Mouse (Mus musculus): ENCODE results near the gene Sppl2a.
"Not testable (repeated sequence)": the region's sequence is repeated elsewhere in the genome, so short reads cannot be mapped to it uniquely, and the experiment has no call there.

Sppl2a gene

DNA sequence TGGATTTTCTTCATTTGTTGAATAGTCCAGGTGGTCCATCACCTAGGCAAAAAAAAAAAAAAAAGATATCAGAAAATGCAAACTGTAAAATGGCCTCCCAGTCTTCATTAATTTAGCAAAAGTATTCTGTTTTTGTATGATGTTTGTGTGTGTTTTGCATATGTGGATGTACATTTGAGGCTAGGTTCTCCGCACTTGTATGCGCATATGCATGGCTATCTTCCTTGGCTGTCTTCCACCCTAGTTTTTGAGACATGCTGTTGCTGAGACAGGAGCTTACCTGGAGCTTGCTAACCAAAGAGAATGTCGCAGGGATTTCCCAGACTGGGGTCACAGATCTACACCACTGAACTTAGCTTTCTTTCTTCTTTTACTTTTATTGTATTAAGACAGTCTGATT lies 38.8 kb downstream of the Sppl2a start:
- no peak for DNase-seq

GRCm38 (mm10) chr2:126892316-126892715 lies 40.7 kb downstream of the Sppl2a start:
- no peak for DNase-seq

DNA sequence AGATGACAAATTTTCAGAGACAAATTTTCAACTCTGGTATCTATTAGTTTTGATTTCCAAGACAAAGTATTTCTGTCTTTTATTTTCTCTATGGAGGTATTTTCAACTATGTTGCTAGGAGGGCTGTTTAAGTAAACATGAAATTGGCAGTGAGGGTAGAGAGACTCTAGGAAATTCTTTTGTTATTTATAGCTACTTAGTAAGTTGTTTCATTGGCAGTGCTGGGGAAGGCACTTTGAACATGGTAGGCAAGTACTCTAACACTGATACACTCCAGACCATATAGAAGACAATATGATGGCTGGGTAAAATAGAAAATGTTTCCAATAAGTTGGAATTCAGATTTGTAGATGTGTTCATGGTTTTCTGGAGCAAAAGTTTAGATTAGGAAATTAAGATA lies 41.3 kb downstream of the Sppl2a start:
- DNase-seq: no peak

- DNase-seq: no peak
These were observed 45.9 kb downstream of the Sppl2a start for GRCm38 (mm10) chr2:126887141-126887540.

DNA sequence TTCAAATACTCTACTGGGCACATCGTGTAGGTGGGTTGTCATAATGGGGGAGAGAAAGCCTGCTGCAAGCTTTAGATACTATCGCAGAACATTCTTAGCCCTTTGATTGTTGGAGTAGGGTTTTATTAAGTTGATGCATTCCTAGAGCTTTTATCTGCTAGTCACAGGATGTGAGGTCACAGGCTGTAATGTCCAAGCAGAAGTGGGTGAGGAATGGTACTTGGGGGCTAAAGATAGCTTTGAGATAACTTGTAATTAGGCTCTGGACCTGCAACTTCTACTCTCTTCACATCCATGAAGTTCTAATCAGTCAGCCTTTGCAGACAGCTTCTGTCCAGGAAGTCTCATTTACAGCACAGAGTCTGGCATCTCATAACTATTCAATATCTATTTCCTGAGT lies 47.2 kb downstream of the Sppl2a start:
- DNase-seq: no peak

DNA sequence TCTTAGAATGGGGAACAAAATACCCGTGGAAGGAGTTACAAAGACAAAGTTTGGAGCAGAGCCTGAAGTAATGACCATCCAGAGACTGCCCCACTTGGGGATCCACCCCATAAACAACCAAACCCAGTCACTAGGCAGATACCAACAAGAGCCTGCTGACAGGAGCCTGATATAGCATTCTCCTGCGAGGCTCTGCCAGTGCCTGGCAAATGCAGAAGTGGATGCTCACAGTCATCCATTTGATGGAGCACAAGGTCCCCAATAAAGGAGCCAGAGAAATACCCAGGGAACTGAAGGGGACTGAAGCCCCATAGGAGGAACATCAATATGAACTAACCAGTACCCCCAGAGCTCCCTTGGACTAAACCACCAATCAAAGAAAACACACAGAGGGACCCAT lies 50.3 kb downstream of the Sppl2a start:
- DNase-seq: not testable (repeated sequence)

GRCm38 (mm10) chr2:126877991-126878390 lies 55.0 kb downstream of the Sppl2a start:
- DNase-seq: no peak

- DNase-seq: peak; percentile 95
These were observed 56.9 kb downstream of the Sppl2a start, which contains the start of gene Trpm7 for GRCm38 (mm10) chr2:126875871-126876796. Gene Trpm7 (minus strand): TSS chr2:126876230.

- peak; percentile 61 for DNase-seq
These were observed 57.6 kb downstream of the Sppl2a start for GRCm38 (mm10) chr2:126875516-126875835.

- DNase-seq: peak; percentile 39
These were observed 58.1 kb downstream of the Sppl2a start for GRCm38 (mm10) chr2:126874809-126875515.

GRCm38 (mm10) chr2:126866301-126866700 lies 66.7 kb downstream of the Sppl2a start:
- DNase-seq: no peak

- DNase-seq: peak; percentile 44
These were observed 67.4 kb downstream of the Sppl2a start for GRCm38 (mm10) chr2:126865501-126866199.

- no peak for DNase-seq
These were observed 68.0 kb downstream of the Sppl2a start for GRCm38 (mm10) chr2:126865026-126865425.

DNA sequence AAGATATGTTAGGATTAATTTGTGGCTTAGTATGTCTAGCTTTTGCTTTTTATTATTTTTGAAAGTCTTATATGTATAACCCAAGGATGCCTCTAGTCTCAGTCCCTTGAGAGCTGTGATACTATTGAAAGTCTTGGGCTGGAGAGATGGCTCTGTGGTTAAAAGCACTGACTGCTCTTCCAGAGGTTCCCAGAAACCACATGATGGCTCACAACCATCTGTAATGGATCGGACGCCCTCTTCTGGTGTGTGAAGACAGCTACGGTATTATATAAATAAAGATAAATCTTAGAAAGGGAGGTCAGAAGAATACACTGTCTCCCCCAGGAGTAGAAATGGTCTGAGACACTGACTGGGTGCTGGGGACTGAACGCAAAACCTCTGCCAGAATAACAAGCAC lies 88.3 kb downstream of the Sppl2a start:
- no peak for DNase-seq

Measured in kidney, adult 18-20 months (tissue).